Mouse (Mus musculus) megakaryocyte, embryonic 14.5 days (primary cell): ENCODE results near the gene Siae.

Experiments
- FLI1 ChIP-seq: IDR thresholded peaks from 2 replicates; pipeline ENCODE4 v1.6.1; 2012; ENCODE audit warnings: low read length, inconsistent platforms, mixed read lengths
- GATA1 ChIP-seq: IDR thresholded peaks from 3 replicates; pipeline ENCODE4 v1.6.1; 2012; ENCODE audit warnings: mixed read lengths, low read length, inconsistent platforms, borderline replicate concordance

- TF ChIP-seq FLI1, result no peak
- TF ChIP-seq GATA1, result no peak
Measured at GRCm38 (mm10) chr9:37628581-37628980, 73.1 kb downstream of the Siae start.
